Mouse (Mus musculus) hindbrain, embryonic 16.5 days (tissue): ENCODE measurements at regions not wholly inside any gene's neighbourhood (a gene's known extent, or its start where the extent isn't known, plus 50 kb on each side); places are given as distances from the start of the nearest gene placed in this dataset.

ENCODE experiments used
- ATAC-seq: fragments of 200-750 bp; cut with Nextera tagmentation; 2 replicates; pipeline ENCODE4 v1.8.0; 2017; ENCODE audit warnings: moderate TSS enrichment, moderate library complexity
- H3K27ac ChIP-seq: fragments of 300-500 bp; sonication (generic); 2 replicates; pipeline ENCODE4 v1.5.1; 2014; ENCODE audit warnings: low read depth, mild to moderate bottlenecking, control low read depth, low read length, moderate library complexity
- H3K27me3 ChIP-seq: fragments of 300-500 bp; sonication (generic); replicated peaks from 2 replicates; pipeline ENCODE4 v1.6.1; 2014; ENCODE audit warnings: low read length; ENCODE audit not compliant: control insufficient read depth, insufficient read depth
- H3K36me3 ChIP-seq: fragments of 300-500 bp; sonication (generic); 2 replicates; pipeline ENCODE4 v1.6.1; 2014; ENCODE audit warnings: mild to moderate bottlenecking, low read length, moderate library complexity, mixed read lengths; ENCODE audit not compliant: control insufficient read depth, insufficient read depth
- H3K4me1 ChIP-seq: fragments of 300-500 bp; sonication (generic); 2 replicates; pipeline ENCODE4 v1.6.1; 2014; ENCODE audit warnings: low read depth, low read length; ENCODE audit not compliant: control insufficient read depth, insufficient read depth
- H3K4me2 ChIP-seq: fragments of 300-500 bp; sonication (generic); 2 replicates; pipeline ENCODE4 v1.6.1; 2014; ENCODE audit warnings: mild to moderate bottlenecking, low read length, control low read depth, moderate library complexity
- H3K4me3 ChIP-seq: fragments of 300-500 bp; sonication (generic); 2 replicates; pipeline ENCODE4 v1.5.1; 2014; ENCODE audit warnings: mild to moderate bottlenecking, low read length, control low read depth, moderate library complexity
- H3K9ac ChIP-seq: fragments of 300-500 bp; sonication (generic); 2 replicates; pipeline ENCODE4 v1.6.1; 2014; ENCODE audit warnings: low read depth, mild to moderate bottlenecking, control low read depth, low read length, moderate library complexity
- H3K9me3 ChIP-seq: fragments of 300-500 bp; sonication (generic); 2 replicates; pipeline ENCODE4 v1.6.1; 2014; ENCODE audit warnings: mild to moderate bottlenecking, low read length, moderate library complexity; ENCODE audit not compliant: control insufficient read depth
- WGBS: fragments of 180-500 bp; shearing (Covaris S2); extraction: QIAGEN DNeasy Blood & Tissue Kit; methylation state at CpG from one replicate; pipeline ENCODE4 v1.1.7; 2014; 5-methylcytosine and 5-hydroxymethylcytosine counted together

DNA sequence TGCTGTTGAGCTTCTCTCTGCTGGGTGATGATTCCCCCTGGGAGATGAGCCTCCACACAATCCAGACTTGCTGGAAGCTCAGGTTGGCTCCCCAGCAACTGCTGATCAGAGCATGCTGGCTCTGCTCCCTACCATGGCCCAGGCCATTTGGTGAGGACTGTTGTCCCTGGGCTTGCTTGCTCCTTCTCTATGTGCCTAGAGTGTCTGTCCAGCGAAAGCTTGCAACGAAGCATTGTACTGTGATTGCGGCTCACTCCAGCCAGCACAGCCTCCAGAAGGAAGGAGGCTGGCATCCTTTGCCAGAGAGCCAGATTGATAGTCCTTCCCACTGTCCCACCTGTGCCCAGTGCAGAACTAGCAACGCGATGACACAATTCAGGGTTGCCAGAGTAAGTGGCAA is 295.1 kb upstream of the Npvf start:
- Histone ChIP-seq H3K9ac (no peak overlapping the region), H3K4me2 (no peak overlapping the region), H3K4me3 (no peak overlapping the region), H3K27me3 (no peaks in the 10 kb centered on the region), H3K4me1 (0 out of 2 replicates have a peak, but pooled peaks cover 3% of the 10 kb centered on the region), H3K27ac (no peak overlapping the region), H3K36me3 (no peaks in the 10 kb centered on the region), H3K9me3 (no peaks in the 10 kb centered on the region)
- 0 out of 2 replicates have a peak, but pooled peaks have one; percentile 45 for ATAC-seq
- WGBS, result 64% methylated on average over 5 of the region's 5 CpGs

DNA sequence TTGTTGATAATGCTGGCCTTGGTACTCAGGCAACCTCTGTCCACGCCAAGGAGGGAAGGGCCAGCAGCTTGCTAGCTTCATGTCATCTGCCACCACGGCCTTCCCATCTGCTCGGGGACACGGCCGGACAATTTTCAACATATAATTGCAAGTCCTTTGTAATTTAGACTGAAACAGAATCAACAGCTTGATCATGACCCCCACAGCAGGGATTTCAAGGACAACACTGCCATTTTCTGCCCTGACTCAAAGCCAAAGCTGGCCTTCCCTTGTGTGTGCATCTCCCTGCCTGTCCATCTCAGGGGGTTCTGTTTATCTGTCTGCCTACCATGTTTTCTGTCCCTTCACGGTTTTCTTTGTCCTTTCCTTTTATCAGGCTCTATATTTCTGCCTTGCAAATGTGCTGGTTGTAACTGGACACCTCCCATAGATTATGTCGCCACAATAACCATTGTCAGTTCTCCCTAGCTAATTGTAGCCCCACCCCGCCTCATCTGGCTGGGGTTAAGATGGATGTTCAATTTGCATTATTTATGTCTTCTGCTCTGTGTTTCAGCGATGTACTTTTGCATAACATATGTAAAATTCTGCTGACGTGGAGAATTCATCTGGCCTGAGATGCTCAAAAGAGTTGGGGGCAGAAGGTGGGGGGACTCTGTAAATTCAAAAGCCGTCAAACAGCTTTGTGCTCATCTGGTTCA is 295.8 kb upstream of the Npvf start:
- H3K4me1 ChIP-seq, result 0 out of 2 replicates have a peak, but pooled peaks cover 3% of the 10 kb centered on the region
- H3K9ac ChIP-seq, result no peak overlapping the region
- no peaks in the 10 kb centered on the region for H3K9me3 ChIP-seq
- no peak overlapping the region for H3K4me2 ChIP-seq
- H3K27ac ChIP-seq, result no peak overlapping the region
- no peaks in the 10 kb centered on the region for H3K36me3 ChIP-seq
- no peak overlapping the region for H3K4me3 ChIP-seq
- no peak for ATAC-seq
- no peaks in the 10 kb centered on the region for H3K27me3 ChIP-seq
- WGBS, result 33% methylated on average over 11 of the region's 11 CpGs

DNA sequence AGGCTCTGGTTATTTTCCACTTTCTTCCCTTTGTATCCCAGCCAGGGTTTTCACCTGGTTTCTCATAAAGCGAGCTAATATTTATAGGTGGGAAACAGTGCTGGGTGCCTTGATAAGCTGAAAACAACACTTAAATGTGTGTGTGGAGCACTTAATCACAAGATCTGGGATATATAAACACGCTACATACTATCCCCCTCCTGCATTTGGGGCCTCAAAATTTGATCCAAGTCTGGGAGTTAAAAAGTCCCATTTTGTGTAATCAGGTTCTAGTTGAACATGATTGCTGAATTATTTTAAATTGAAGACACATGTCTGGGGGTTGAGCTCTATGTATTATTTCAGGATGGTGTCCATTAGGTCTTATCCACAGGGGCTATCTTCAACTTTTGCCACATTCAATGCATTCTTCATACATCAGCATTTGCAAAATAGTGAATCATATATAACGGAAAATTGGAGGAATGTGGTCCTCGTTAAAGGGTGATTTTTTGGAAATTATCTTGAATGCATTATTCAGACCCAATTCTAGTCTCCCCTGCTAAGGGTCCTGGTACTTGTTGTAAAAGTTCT is 303.2 kb upstream of the Npvf start:
- no peak for ATAC-seq
- WGBS, result 93% methylated on average over 4 of the region's 4 CpGs
- H3K4me1 ChIP-seq, result no peaks in the 10 kb centered on the region

DNA sequence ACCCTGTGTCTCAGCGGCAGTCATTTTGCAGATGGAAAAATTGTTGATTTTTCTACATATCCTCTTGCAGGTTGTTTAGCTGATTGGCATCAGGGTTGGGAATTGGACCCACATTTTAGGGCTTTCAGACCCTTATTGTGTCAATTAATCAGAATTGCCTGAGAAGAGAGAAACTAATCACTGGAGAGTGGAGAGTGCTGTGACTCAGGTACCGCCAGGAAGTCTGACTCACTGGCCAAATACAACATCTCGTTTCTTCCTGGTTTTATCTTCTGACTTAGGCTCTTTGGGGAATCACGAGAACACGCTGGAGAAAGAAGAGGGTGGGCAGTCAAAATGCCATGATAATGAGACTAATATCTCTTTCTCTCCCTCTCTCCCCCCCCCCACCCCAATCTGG is 306.1 kb upstream of the Npvf start:
- no peak overlapping the region for H3K4me3 ChIP-seq
- no peak for ATAC-seq
- no peaks in the 10 kb centered on the region for H3K27me3 ChIP-seq
- H3K27ac ChIP-seq, result no peak overlapping the region
- H3K9ac ChIP-seq, result no peak overlapping the region
- 66% methylated on average over 5 of the region's 5 CpGs for WGBS
- H3K4me2 ChIP-seq, result no peak overlapping the region
- no peaks in the 10 kb centered on the region for H3K9me3 ChIP-seq
- no peaks in the 10 kb centered on the region for H3K4me1 ChIP-seq
- no peaks in the 10 kb centered on the region for H3K36me3 ChIP-seq

More for the DNA sequence above, 303.2 kb upstream of the Npvf start:
- no peak overlapping the region for H3K4me2 ChIP-seq
- no peaks in the 10 kb centered on the region for H3K27me3 ChIP-seq
- no peaks in the 10 kb centered on the region for H3K9me3 ChIP-seq
- H3K27ac ChIP-seq, result no peak overlapping the region
- H3K9ac ChIP-seq, result no peak overlapping the region
- no peak overlapping the region for H3K4me3 ChIP-seq
- H3K36me3 ChIP-seq, result no peaks in the 10 kb centered on the region

DNA sequence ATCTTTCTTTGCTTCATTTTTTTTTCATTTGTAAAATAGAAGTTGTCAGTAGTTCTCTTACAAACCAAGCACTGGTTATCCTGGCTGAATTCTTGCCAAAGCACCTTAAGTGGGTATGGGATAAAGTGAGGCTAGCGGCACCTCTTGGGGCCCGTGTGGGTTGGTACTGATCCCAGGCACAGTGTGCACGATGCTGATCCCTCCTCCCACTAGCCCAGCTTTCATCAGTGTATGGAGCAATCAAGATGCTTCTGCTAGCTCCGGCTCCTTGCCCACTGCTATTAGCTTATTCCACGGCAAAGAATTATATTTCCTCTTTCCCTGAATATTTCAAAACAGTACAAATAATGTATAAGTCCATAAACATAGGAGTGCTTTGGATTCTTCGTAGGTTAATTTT is 307.4 kb upstream of the Npvf start:
- Histone ChIP-seq H3K27ac (no peak overlapping the region), H3K4me1 (no peaks in the 10 kb centered on the region), H3K4me3 (no peak overlapping the region), H3K9ac (no peak overlapping the region), H3K9me3 (no peaks in the 10 kb centered on the region), H3K36me3 (no peaks in the 10 kb centered on the region), H3K4me2 (no peak overlapping the region), H3K27me3 (no peaks in the 10 kb centered on the region)
- WGBS, result 79% methylated on average over 6 of the region's 6 CpGs
- no peak for ATAC-seq

DNA sequence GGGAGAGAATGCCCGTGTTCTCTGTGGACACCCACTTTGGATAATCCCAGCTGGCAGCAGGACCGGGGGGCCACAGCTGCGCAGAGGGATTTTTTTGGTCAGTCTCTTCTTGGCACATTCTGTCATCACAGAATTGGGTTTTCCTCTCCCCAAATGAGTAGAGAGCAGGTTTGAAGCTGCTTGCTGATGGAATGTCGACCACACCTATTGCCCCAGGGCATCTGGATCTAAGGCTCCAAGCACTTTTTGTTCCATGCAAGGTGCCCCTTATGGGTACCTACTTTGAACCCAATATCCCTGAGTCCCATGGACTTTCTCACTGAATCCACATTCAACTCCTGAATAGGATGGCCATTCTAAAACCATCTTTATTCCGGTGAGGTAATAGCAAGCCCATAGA is 314.3 kb upstream of the Npvf start:
- H3K4me1 ChIP-seq, result no peaks in the 10 kb centered on the region
- H3K27ac ChIP-seq, result no peak overlapping the region
- ATAC-seq, result no peak
- WGBS, result 93% methylated on average over 5 of the region's 5 CpGs
- H3K4me2 ChIP-seq, result no peak overlapping the region
- no peaks in the 10 kb centered on the region for H3K9me3 ChIP-seq
- no peak overlapping the region for H3K4me3 ChIP-seq
- no peaks in the 10 kb centered on the region for H3K36me3 ChIP-seq
- H3K27me3 ChIP-seq, result no peaks in the 10 kb centered on the region
- no peak overlapping the region for H3K9ac ChIP-seq

DNA sequence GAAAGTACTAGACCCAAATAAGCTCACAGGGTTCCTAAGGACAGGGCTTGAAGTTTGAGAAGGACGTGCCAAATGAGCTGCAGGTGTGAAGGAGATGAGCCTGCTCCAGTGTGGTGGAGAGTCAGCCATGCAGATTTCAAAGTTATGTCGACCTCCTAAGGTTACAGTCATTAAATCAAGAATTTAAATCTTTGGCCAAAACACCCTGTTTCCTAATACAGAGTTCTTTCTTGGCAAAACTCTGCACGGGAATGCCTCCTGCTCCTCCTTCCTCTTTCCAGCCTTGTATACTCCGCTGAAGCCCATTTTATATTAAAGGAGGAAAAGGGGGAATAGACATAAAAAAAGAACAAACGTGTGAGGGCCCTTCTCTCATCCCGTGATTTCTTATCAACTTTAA is 315.1 kb upstream of the Npvf start:
- Histone ChIP-seq H3K36me3 (no peaks in the 10 kb centered on the region), H3K4me1 (no peaks in the 10 kb centered on the region), H3K4me2 (no peak overlapping the region), H3K4me3 (no peak overlapping the region), H3K9ac (no peak overlapping the region), H3K27me3 (no peaks in the 10 kb centered on the region), H3K9me3 (no peaks in the 10 kb centered on the region), H3K27ac (no peak overlapping the region)
- ATAC-seq, result no peak
- 63% methylated on average over 6 of the region's 6 CpGs for WGBS

DNA sequence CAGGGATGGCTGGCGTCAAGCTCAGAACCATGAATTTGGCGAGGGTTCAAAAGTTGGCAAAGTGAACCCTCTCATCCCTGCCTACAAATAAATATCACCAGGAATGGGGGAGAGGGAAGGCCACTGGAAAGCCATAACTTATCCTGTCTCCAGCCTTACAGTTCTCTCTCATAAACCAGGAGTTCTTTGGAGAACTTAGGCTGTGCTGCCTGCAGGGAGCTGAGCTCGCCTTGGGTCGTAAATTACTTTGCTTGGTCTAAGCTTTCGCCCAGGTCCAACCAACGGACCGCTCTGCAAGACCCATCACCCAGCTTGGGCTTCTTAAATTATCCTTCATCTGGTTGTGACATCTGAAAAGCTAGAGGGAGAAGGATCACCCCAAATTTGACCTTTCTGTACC is 315.8 kb upstream of the Npvf start:
- WGBS, result 79% methylated on average over 7 of the region's 7 CpGs
- no peak overlapping the region for H3K4me3 ChIP-seq
- ATAC-seq, result no peak
- no peaks in the 10 kb centered on the region for H3K36me3 ChIP-seq
- H3K4me1 ChIP-seq, result no peaks in the 10 kb centered on the region
- H3K27me3 ChIP-seq, result no peaks in the 10 kb centered on the region
- no peaks in the 10 kb centered on the region for H3K9me3 ChIP-seq
- H3K27ac ChIP-seq, result no peak overlapping the region
- H3K4me2 ChIP-seq, result no peak overlapping the region
- H3K9ac ChIP-seq, result no peak overlapping the region

DNA sequence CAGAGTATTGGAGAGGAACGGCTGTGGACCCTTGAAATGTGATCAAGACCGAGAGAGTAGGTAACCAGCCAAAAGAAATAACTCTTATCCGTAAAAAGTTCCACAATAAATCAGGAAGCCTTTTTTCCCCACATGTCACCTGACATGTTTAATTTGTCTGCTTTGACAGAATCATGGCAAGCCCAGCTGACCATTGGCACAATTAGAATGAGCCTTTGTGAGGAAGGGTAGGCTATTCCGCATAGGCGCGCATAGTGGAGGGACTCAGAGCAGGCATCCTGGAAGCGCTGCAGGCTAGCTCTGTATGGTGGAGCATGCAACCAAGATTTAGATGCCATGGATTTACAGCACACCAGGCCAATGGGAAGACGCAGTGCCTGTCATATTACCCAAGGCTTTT is 316.5 kb upstream of the Npvf start:
- ATAC-seq, result no peak; the same call in 1 of the 2 replicates
- H3K9ac ChIP-seq, result no peak overlapping the region
- no peaks in the 10 kb centered on the region for H3K9me3 ChIP-seq
- H3K4me2 ChIP-seq, result no peak overlapping the region
- no peaks in the 10 kb centered on the region for H3K27me3 ChIP-seq
- no peaks in the 10 kb centered on the region for H3K4me1 ChIP-seq
- no peak overlapping the region for H3K27ac ChIP-seq
- no peaks in the 10 kb centered on the region for H3K36me3 ChIP-seq
- whole genome bisulfite sequencing, result 71% methylated on average over 8 of the region's 8 CpGs
- H3K4me3 ChIP-seq, result no peak overlapping the region
